Mouse (Mus musculus): Measurements from ENCODE around the gene Taar7a.

- TF ChIP-seq CTCF (IDR thresholded peaks at IDR 0.05; ENCODE audit: extremely low read depth, insufficient read length, insufficient replicate concordance, low read depth, low read length) (no peak), POLR2A (IDR thresholded peaks at IDR 0.05; ENCODE audit: low read depth, low read length) (no peak)
Measured at GRCm38 (mm10) chr10:23948026-23948425, 45.3 kb downstream of the Taar7a start.

Data from small intestine, adult 2 months (tissue).